Mouse (Mus musculus): ENCODE measurements around the gene F8. TPM values are rescaled to one million over a fixed set of nuclear protein-coding genes. Genes with fewer than 3 reads are reported as not detected.

F8 gene
- total RNA-seq (2023): under 1 TPM; 0.46 to 0.62 TPM

GRCm38 (mm10) chrX:75382195-75382771, at the start of gene F8, which contains the start of gene Fundc2:
Gene F8, minus strand, starts transcription at chrX:75382615.
Gene Fundc2, plus strand, starts transcription at chrX:75382399.

GRCm38 (mm10) chrX:75415936-75416785, 33.7 kb upstream of the F8 start, which contains the start of the genes Cmc4, Mtcp1 and Brcc3:
Gene Cmc4, minus strand, starts transcription at chrX:75416584.
Gene Mtcp1, minus strand, starts transcription at chrX:75416588.
Gene Brcc3, plus strand, starts transcription at chrX:75416628.

GRCm38 (mm10) chrX:75163670-75164069, 218.7 kb downstream of the F8 start, which contains the start of gene Smim9:
Gene Smim9, minus strand, starts transcription at chrX:75163770.

GRCm38 (mm10) chrX:75130467-75131160, 251.8 kb downstream of the F8 start, which contains the start of gene Mpp1:
Gene Mpp1, minus strand, starts transcription at chrX:75131016.

Other genes with a start within 250 kb of the F8 start
- gene Smim9, start 218.8 kb downstream of the F8 start, total RNA-seq (2023): not detected
- gene Fundc2, start 216 bp downstream of the F8 start, total RNA-seq (2023): 10 to 100 TPM; 20.5 to 35.3 TPM
- gene Cmc4, start 34.0 kb upstream of the F8 start, total RNA-seq (2023): 10 to 100 TPM in 1 of 2 experiments, 1 to 10 TPM in 1; 9.5 to 14.3 TPM
- gene Mtcp1, start 34.0 kb upstream of the F8 start, total RNA-seq (2023): 10 to 100 TPM; 17.7 to 21.0 TPM
- 10 to 100 TPM; 20.1 to 28.1 TPM for gene Brcc3, start 34.0 kb upstream of the F8 start, total RNA-seq (2023)
- 10 to 100 TPM; 63.1 to 67.8 TPM for gene Vbp1, start 131.7 kb upstream of the F8 start, total RNA-seq (2023)
- under 1 TPM in 1 of 2 experiments, not detected in 1; 0.15 TPM for gene Rab39b, start 195.6 kb upstream of the F8 start, total RNA-seq (2023)

Data from B cell, adult 67 days (primary cell).